Mouse (Mus musculus): ENCODE measurements at regions not wholly inside any gene's neighbourhood (a gene's known extent, or its start where the extent isn't known, plus 50 kb on each side); places are given as distances from the start of the nearest gene placed in this dataset.

GRCm38 (mm10) chr9:61216012-61216770 is 156.0 kb upstream of the Tle3 start:
- TF ChIP-seq POU5F1 (IDR thresholded peaks at IDR 0.05; ENCODE audit: borderline replicate concordance, low read length) (no peak), CTCF (conservative IDR thresholded peaks at IDR 0.05; ENCODE audit: low read length) (no peak)
